Mouse (Mus musculus) lung, postnatal 4 days (tissue): ENCODE measurements at regions not wholly inside any gene's neighbourhood (a gene's known extent, or its start where the extent isn't known, plus 50 kb on each side); places are given as distances from the start of the nearest gene placed in this dataset.

Experiments
- DNase-seq, 2 experiments: peaks; one replicate each; pipeline ENCODE4 v3.0.0; 2021

- no peak for DNase-seq
These were observed 486.4 kb downstream of the Inhba start for GRCm38 (mm10) chr13:16498052-16498451.

GRCm38 (mm10) chr13:16512876-16513275, 501.2 kb downstream of the Inhba start:
- DNase-seq: no peak

DNA sequence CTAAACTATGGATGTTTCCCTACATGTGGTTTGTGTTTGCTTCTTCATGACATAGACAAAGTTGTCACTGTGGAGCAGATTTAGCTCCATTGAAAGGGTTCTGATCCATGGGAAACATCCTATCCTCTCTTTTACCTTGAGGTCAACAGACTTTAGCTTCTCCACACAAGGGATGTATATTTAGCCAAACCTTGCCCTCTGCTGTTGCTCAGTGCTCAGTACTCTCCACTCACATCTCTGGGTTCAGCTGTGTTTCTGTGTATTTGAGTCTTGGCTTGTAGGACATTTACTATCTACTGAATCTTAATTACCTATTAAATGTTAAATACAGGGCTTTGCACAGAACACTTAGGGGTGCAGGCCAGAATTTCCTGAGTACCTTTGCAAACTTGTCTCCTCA, 503.5 kb downstream of the Inhba start:
- DNase-seq: no peak

DNA sequence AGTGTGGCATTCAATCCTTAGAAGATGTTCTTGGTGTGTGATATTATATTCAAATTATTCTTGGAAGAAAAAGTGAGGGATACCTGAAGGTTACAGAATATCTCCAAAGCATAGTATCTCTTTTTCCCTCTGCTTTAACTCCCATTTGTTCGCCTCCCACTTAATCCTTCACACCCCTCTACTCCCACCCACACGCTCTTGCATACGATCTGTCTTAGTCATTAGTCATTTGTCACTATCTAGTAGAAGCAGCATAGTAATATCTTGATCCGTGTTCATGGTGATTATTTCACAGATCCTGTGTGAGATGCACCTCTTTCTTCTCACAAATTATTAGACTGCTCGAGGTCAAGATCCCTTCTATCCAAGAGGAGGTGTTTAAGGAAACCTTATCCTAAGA, 517.4 kb downstream of the Inhba start:
- no peak for DNase-seq

GRCm38 (mm10) chr13:16543771-16544170, 532.1 kb downstream of the Inhba start:
- no peak for DNase-seq

- no peak for DNase-seq
These were observed 538.4 kb downstream of the Inhba start for GRCm38 (mm10) chr13:16550060-16550459.

DNA sequence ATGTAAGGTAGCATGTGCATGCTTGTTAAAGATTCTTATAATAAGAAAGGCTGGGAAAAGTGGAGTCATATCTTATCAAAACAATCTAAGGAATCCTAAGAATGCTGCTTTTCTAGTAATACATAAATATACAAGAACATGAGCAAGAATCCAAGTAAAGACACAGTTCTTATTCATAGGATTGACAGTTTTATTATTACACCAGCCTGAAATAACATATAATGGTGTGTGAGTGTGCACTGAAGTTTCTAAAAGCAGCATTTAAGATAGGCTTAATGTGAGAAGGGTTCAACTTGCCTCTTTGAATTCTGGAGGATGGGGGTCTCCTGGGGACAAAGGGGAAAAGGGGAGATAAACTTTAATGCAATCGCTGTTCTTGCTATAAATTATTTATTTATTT, 553.3 kb downstream of the Inhba start:
- no peak for DNase-seq

DNA sequence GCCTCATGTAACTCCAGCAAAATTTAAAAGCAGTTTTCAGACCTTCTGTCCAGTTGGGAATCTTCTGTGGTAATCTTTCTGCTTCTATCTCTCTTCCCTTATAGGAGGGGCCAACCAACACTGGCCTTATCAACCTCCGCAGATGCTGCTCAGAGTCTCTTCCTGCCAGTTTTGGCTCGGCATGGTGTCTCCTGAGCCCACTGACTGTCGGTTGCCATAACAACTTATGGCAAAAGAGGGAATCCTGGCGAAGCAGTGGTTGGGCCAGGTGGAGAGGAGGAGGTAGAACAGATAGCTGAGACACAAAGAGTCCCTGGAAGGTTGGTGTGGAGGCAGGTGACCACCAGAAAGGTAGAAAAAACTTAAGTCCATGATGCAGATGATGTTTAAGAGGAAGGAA, 562.4 kb downstream of the Inhba start:
- no peak for DNase-seq

- no peak for DNase-seq
These were observed 574.6 kb downstream of the Inhba start for GRCm38 (mm10) chr13:16586286-16586685.

- no peak for DNase-seq
These were observed 608.1 kb downstream of the Inhba start for GRCm38 (mm10) chr13:16619755-16620154.

DNA sequence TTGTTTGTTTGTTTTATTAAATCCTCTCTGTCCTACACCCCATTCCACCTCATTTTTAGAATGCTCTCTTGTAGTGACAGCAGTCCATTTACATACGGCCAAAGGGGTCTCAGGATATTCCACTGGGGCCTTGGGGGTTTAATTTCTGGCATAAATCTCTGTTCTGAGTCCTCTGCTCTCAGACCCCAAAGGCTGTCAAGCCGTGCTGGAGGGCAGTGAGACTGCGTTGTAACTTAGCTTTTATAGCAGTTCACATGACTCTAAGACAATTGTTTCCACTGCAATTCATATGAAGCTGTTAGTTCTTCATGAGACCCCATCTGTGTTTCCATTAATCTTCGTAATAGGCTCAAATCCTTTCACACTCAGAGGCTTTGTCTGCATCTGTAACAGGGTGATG, 614.9 kb downstream of the Inhba start:
- DNase-seq: no peak

- no peak for DNase-seq
These were observed 621.9 kb downstream of the Inhba start for GRCm38 (mm10) chr13:16633445-16634092.

- DNase-seq: no peak
These were observed 624.6 kb downstream of the Inhba start for GRCm38 (mm10) chr13:16636251-16636650.

GRCm38 (mm10) chr13:16641611-16642449, 630.2 kb downstream of the Inhba start:
- no peak for DNase-seq

- DNase-seq: no peak
These were observed 630.9 kb downstream of the Inhba start for GRCm38 (mm10) chr13:16642450-16642994.

- DNase-seq: no peak
These were observed 633.7 kb downstream of the Inhba start for GRCm38 (mm10) chr13:16645311-16645710.

DNA sequence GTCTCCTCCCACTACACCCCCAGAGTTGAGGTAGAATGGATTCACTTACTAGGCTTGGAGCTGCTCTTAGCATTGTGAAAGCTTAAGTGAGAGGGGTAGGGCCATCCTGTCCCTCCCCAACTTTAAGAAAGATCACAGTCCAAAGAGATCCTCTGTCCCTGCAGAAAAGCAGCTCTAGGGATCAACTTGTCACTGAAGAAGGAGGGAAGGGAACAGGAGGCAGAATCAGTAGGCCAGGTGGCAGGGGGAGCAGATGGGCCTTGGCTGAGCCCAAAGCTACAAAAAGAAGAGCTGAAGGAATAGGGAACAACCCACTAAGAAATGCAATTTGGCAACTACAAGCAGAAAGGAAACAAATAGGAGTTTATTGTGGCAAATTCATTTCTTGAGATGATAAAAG, 634.4 kb downstream of the Inhba start:
- DNase-seq: no peak

DNA sequence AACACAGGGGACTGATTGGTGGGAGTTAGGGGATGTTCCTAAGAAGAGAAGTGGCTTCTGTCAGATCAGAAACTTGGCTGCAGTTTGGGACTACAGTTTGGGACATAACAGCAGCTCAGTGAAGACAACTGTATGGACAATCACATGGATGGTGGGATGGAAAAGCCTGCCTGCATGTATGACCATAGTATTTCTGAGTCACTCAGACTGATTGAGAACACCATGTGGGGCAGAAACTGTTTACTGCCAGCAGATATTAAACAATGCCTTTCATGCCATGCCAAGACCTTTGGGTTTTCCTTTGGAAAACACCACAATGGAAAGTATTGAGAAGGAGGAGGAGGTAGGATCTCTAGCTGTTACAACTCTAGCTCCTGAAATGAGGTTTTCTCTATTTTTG, 635.0 kb downstream of the Inhba start:
- DNase-seq: no peak

DNA sequence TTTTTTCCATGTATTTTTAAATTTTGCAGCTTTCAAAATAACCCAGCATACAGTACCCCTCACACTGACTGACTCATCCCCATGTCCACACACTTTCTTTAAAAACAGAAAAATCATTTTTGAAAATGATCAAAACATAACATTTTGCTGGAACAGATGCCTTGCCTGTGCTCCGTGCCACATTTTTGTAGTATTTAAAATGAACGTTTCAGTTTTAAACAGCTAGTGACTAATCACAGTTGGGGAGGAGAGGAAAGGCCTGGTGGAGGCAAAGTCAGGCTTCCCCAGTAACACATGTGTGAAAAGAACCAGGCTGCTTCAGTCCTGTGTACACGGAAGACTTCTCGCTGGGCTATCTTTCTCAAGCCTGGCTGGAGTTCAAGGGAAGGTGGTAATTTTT, 644.5 kb downstream of the Inhba start:
- DNase-seq: no peak

GRCm38 (mm10) chr13:16659894-16660293, 648.2 kb downstream of the Inhba start:
- DNase-seq: no peak

GRCm38 (mm10) chr13:16668652-16669051, 657.0 kb downstream of the Inhba start:
- DNase-seq: no peak

GRCm38 (mm10) chr13:16669281-16669680, 657.6 kb downstream of the Inhba start:
- no peak for DNase-seq

GRCm38 (mm10) chr13:16670047-16670733, 658.5 kb downstream of the Inhba start:
- no peak for DNase-seq

GRCm38 (mm10) chr13:16670736-16671135, 659.1 kb downstream of the Inhba start:
- DNase-seq: no peak
